Mouse (Mus musculus): ENCODE results near the gene Tagap. TPM values are rescaled to one million over a fixed set of nuclear protein-coding genes. Genes with fewer than 3 reads are reported as not detected.

Tagap gene
- total RNA-seq, 1 experiment, result 2.7 TPM

GRCm38 (mm10) chr17:7918355-7918754, 7.4 kb upstream of the Tagap start:
- H3K9ac ChIP-seq (ENCODE audit: insufficient read depth, low read depth, low read length, poor library complexity, severe bottlenecking), result no peak overlapping the region
- no peaks in the 10 kb centered on the region for H3K9me3 ChIP-seq (ENCODE audit: control insufficient read depth, insufficient read depth, low read depth, low read length)
- in situ Hi-C loops (cut with MboI; ENCODE audit: low sequenced_read_pairs in 2 of 2, unreplicated experiment in 2 of 2), result no loop called here
- H3K4me1 ChIP-seq (ENCODE audit: control insufficient read depth in 2 of 2, insufficient read depth in 2 of 2, low read length in 2 of 2, poor library complexity in 1 of 2), result no peaks in the 10 kb centered on the region
- H3K27ac ChIP-seq (ENCODE audit: insufficient read depth, low read depth, low read length, poor library complexity, severe bottlenecking), result no peak overlapping the region
- DNase-seq (ENCODE audit: low read depth, low spot score), result no peak
- TF ChIP-seq ZC3H11A (IDR thresholded peaks at IDR 0.05; ENCODE audit: borderline replicate concordance, low read depth, low read length), result no peak
- no peak for TF ChIP-seq HCFC1 (IDR thresholded peaks at IDR 0.05; ENCODE audit: borderline replicate concordance, insufficient read depth, low read length)
- no peak for TF ChIP-seq CHD2 (IDR thresholded peaks at IDR 0.05; ENCODE audit: low read depth, low read length)
- no peak for TF ChIP-seq MAFK (IDR thresholded peaks at IDR 0.05; ENCODE audit: insufficient read depth, low read depth, low read length)
- no peak for TF ChIP-seq ZNF384 (IDR thresholded peaks at IDR 0.05; ENCODE audit: low read depth, low read length)
- H3K36me3 ChIP-seq (ENCODE audit: control insufficient read depth, insufficient read depth, low read length, poor library complexity, severe bottlenecking), result no peaks in the 10 kb centered on the region
- no peak overlapping the region for H3K4me3 ChIP-seq (ENCODE audit: insufficient read depth in 1 of 2, low read depth in 1 of 2, low read length in 2 of 2, poor library complexity in 1 of 2, severe bottlenecking in 1 of 2)

DNA sequence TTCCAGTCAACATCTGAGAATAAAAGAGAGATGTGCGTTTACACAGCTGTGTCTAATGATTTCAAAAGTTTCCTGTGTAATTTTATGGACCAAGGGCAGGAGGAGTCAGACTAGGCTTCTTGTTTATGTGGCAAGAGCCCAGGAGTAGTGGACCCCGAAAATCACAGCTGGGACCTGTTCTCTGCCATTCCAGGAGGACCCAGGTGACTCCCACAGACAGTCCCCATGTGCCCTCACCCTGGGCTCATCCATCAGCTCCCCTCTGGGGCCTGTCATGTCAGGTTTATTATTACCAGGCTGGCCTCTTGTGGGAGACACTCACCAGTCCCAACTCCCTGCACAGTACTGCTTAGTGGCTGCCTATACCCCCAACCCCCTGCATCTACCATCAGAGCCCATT, 6.6 kb upstream of the Tagap start:
- Histone ChIP-seq H3K36me3 (ENCODE audit: control insufficient read depth, insufficient read depth, low read length, poor library complexity, severe bottlenecking) (no peaks in the 10 kb centered on the region), H3K4me3 (ENCODE audit: insufficient read depth in 1 of 2, low read depth in 1 of 2, low read length in 2 of 2, poor library complexity in 1 of 2, severe bottlenecking in 1 of 2) (no peak overlapping the region), H3K9me3 (ENCODE audit: control insufficient read depth, insufficient read depth, low read depth, low read length) (no peaks in the 10 kb centered on the region), H3K9ac (ENCODE audit: insufficient read depth, low read depth, low read length, poor library complexity, severe bottlenecking) (no peak overlapping the region), H3K27ac (ENCODE audit: insufficient read depth, low read depth, low read length, poor library complexity, severe bottlenecking) (no peak overlapping the region), H3K4me1 (ENCODE audit: control insufficient read depth in 2 of 2, insufficient read depth in 2 of 2, low read length in 2 of 2, poor library complexity in 1 of 2) (no peaks in the 10 kb centered on the region)
- TF ChIP-seq CHD2 (IDR thresholded peaks at IDR 0.05; ENCODE audit: low read depth, low read length) (no peak), ZC3H11A (IDR thresholded peaks at IDR 0.05; ENCODE audit: borderline replicate concordance, low read depth, low read length) (no peak), HCFC1 (IDR thresholded peaks at IDR 0.05; ENCODE audit: borderline replicate concordance, insufficient read depth, low read length) (no peak), MAFK (IDR thresholded peaks at IDR 0.05; ENCODE audit: insufficient read depth, low read depth, low read length) (no peak), ZNF384 (IDR thresholded peaks at IDR 0.05; ENCODE audit: low read depth, low read length) (no peak)
- in situ Hi-C loops (cut with MboI; ENCODE audit: low sequenced_read_pairs in 2 of 2, unreplicated experiment in 2 of 2), result no loop called here
- no peak for DNase-seq (ENCODE audit: low read depth, low spot score)

DNA sequence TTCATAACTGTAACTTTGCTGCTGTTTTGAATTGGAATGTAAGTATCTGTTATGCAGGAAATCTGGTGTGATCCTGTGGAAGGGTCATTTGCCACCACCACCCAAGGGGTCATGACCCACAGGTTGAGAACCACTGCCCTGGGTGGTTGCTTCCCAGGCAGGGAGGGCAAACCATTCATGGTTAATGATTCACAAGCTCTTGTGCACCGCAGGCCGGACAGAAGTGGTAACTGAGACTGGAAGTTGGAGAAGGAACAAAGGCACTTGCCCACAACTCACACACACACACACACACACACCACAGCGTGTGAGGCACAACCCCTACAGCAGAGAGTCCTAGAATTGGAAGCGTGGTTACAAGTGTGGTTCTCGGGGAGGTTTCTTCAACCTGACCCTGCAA, 3.2 kb upstream of the Tagap start:
- in situ Hi-C loops (cut with MboI; ENCODE audit: low sequenced_read_pairs in 2 of 2, unreplicated experiment in 2 of 2), result no loop called here
- Histone ChIP-seq H3K4me1 (ENCODE audit: control insufficient read depth in 2 of 2, insufficient read depth in 2 of 2, low read length in 2 of 2, poor library complexity in 1 of 2) (no peaks in the 10 kb centered on the region), H3K36me3 (ENCODE audit: control insufficient read depth, insufficient read depth, low read length, poor library complexity, severe bottlenecking) (no peaks in the 10 kb centered on the region), H3K9me3 (ENCODE audit: control insufficient read depth, insufficient read depth, low read depth, low read length) (no peaks in the 10 kb centered on the region), H3K9ac (ENCODE audit: insufficient read depth, low read depth, low read length, poor library complexity, severe bottlenecking) (no peak overlapping the region), H3K4me3 (ENCODE audit: insufficient read depth in 1 of 2, low read depth in 1 of 2, low read length in 2 of 2, poor library complexity in 1 of 2, severe bottlenecking in 1 of 2) (no peak overlapping the region), H3K27ac (ENCODE audit: insufficient read depth, low read depth, low read length, poor library complexity, severe bottlenecking) (no peak overlapping the region)
- no peak for DNase-seq (ENCODE audit: low read depth, low spot score)
- TF ChIP-seq MAFK (IDR thresholded peaks at IDR 0.05; ENCODE audit: insufficient read depth, low read depth, low read length), result no peak
- TF ChIP-seq HCFC1 (IDR thresholded peaks at IDR 0.05; ENCODE audit: borderline replicate concordance, insufficient read depth, low read length), result no peak
- TF ChIP-seq CHD2 (IDR thresholded peaks at IDR 0.05; ENCODE audit: low read depth, low read length), result no peak
- no peak for TF ChIP-seq ZNF384 (IDR thresholded peaks at IDR 0.05; ENCODE audit: low read depth, low read length)
- TF ChIP-seq ZC3H11A (IDR thresholded peaks at IDR 0.05; ENCODE audit: borderline replicate concordance, low read depth, low read length), result no peak

DNA sequence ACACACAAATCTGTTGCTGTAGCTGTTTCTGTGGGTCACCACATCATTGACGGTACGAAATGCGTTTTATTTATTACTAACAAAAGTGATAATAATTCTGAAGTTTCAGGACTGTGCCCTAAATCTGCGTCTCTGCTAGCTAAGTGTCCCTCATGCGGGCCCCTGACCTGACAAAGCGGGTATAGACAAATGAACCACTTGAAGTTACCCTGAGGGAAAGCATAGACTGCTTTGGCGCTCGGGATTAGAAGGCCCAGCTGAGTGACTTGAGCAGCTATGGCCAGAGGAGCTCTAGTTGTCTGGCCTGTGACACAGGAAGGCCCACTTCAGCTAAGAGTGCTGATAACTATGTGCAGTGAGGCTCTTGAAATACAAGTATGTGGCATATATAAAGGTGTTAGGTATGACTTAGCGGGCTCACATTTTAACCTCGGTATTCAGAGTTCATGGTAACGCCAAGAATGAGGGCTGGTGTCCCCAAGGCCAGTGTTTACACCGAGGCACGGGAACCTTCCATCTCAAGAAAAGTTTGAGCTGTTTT, 1.5 kb upstream of the Tagap start:
- H3K9me3 ChIP-seq (ENCODE audit: control insufficient read depth, insufficient read depth, low read depth, low read length), result no peaks in the 10 kb centered on the region
- H3K4me1 ChIP-seq (ENCODE audit: control insufficient read depth in 2 of 2, insufficient read depth in 2 of 2, low read length in 2 of 2, poor library complexity in 1 of 2), result no peaks in the 10 kb centered on the region
- H3K4me3 ChIP-seq (ENCODE audit: insufficient read depth in 1 of 2, low read depth in 1 of 2, low read length in 2 of 2, poor library complexity in 1 of 2, severe bottlenecking in 1 of 2), result no peak overlapping the region
- no peak overlapping the region for H3K27ac ChIP-seq (ENCODE audit: insufficient read depth, low read depth, low read length, poor library complexity, severe bottlenecking)
- TF ChIP-seq CHD2 (IDR thresholded peaks at IDR 0.05; ENCODE audit: low read depth, low read length) (no peak), HCFC1 (IDR thresholded peaks at IDR 0.05; ENCODE audit: borderline replicate concordance, insufficient read depth, low read length) (no peak), MAFK (IDR thresholded peaks at IDR 0.05; ENCODE audit: insufficient read depth, low read depth, low read length) (no peak), ZNF384 (IDR thresholded peaks at IDR 0.05; ENCODE audit: low read depth, low read length) (no peak), ZC3H11A (IDR thresholded peaks at IDR 0.05; ENCODE audit: borderline replicate concordance, low read depth, low read length) (no peak)
- no peak for DNase-seq (ENCODE audit: low read depth, low spot score)
- in situ Hi-C loops (cut with MboI; ENCODE audit: low sequenced_read_pairs in 2 of 2, unreplicated experiment in 2 of 2), result no loop called here
- H3K9ac ChIP-seq (ENCODE audit: insufficient read depth, low read depth, low read length, poor library complexity, severe bottlenecking), result no peak overlapping the region
- H3K36me3 ChIP-seq (ENCODE audit: control insufficient read depth, insufficient read depth, low read length, poor library complexity, severe bottlenecking), result no peaks in the 10 kb centered on the region

All from ES-E14 (cell line).